Mouse (Mus musculus): ENCODE measurements around the gene Pnpo.

DNA sequence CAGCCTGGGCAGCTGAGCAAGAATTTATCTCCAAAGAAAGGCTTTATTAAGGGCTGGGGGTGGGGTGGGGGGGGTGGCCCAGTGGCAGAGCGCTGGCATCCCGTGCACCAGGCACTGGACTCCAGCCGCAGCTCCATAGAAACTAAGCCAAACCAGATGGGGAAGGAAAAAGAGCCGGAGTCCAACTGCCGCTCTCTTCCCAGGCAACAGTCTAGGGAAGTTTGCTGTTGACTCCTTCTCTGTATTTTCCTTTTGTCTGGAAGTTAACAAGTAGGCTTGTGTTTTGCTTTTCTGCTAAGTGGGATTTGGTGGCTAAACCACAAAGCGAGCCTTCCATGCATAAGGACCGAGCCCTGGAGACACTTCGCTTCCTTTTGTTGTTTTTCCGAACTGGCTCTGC, 2.7 kb upstream of the Pnpo start:
- TF ChIP-seq CTCF (IDR thresholded peaks at IDR 0.05; ENCODE audit: control insufficient read depth, insufficient read depth, low read length) = no peak
- TF ChIP-seq POLR2A (IDR thresholded peaks at IDR 0.05; ENCODE audit: borderline replicate concordance, control insufficient read depth, low read depth, low read length) = no peak
